Mouse (Mus musculus): ENCODE results near the gene Rad23a. TPM values are rescaled to one million over a fixed set of nuclear protein-coding genes. Genes with fewer than 3 reads are reported as not detected.

Rad23a gene
- polyA plus RNA-seq, 1 experiment: 707 TPM

- no peak for TF ChIP-seq GATA1 (IDR thresholded peaks at IDR 0.05; ENCODE audit: low read length)
These were observed 51.1 kb downstream of the Rad23a start for GRCm38 (mm10) chr8:84789345-84789744.

- no peak for TF ChIP-seq GATA1 (IDR thresholded peaks at IDR 0.05; ENCODE audit: low read length)
These were observed 51.6 kb downstream of the Rad23a start for GRCm38 (mm10) chr8:84788896-84789295.

- no peak for TF ChIP-seq GATA1 (IDR thresholded peaks at IDR 0.05; ENCODE audit: low read length)
These were observed 52.8 kb downstream of the Rad23a start for GRCm38 (mm10) chr8:84787523-84788302.

- TF ChIP-seq GATA1 (IDR thresholded peaks at IDR 0.05; ENCODE audit: low read length): no peak
These were observed 53.5 kb downstream of the Rad23a start for GRCm38 (mm10) chr8:84786801-84787467.

GRCm38 (mm10) chr8:84785756-84786677 lies 54.4 kb downstream of the Rad23a start:
- no peak for TF ChIP-seq GATA1 (IDR thresholded peaks at IDR 0.05; ENCODE audit: low read length)

- no peak for TF ChIP-seq GATA1 (IDR thresholded peaks at IDR 0.05; ENCODE audit: low read length)
These were observed 55.0 kb downstream of the Rad23a start for GRCm38 (mm10) chr8:84785506-84785755.

GRCm38 (mm10) chr8:84784681-84785505 lies 55.6 kb downstream of the Rad23a start:
- no peak for TF ChIP-seq GATA1 (IDR thresholded peaks at IDR 0.05; ENCODE audit: low read length)

Other genes with a start within 250 kb of the Rad23a start
- 130 and 154 TPM in 2 replicates for gene Ier2, start 177.8 kb downstream of the Rad23a start, polyA plus RNA-seq (2012)
- gene Trmt1, start 154.4 kb downstream of the Rad23a start, polyA plus RNA-seq (2012): 205 and 272 TPM in 2 replicates
- gene Nacc1, start 152.8 kb downstream of the Rad23a start, polyA plus RNA-seq (2012): 187 and 191 TPM in 2 replicates
- 435 and 447 TPM in 2 replicates for gene Lyl1, start 139.2 kb downstream of the Rad23a start, polyA plus RNA-seq (2012)
- 17.8 and 20.7 TPM in 2 replicates for gene G430095P16Rik, start 117.7 kb downstream of the Rad23a start, polyA plus RNA-seq (2012)
- 16.4 and 17.8 TPM in 2 replicates for gene Nfix, start 40.3 kb downstream of the Rad23a start, polyA plus RNA-seq (2012)
- gene Dand5, start 17.8 kb downstream of the Rad23a start, polyA plus RNA-seq (2012): 1.6 and 1.7 TPM in 2 replicates
- gene Gadd45gip1, start 9.1 kb downstream of the Rad23a start, polyA plus RNA-seq (2012): 88.2 and 112 TPM in 2 replicates
- 315 and 318 TPM in 2 replicates for gene Calr, start 6.3 kb upstream of the Rad23a start, polyA plus RNA-seq (2012)
- gene Farsa, start 16.3 kb upstream of the Rad23a start, polyA plus RNA-seq (2012): 149 and 179 TPM in 2 replicates
- 77.8 and 102 TPM in 2 replicates for gene Syce2, start 31.4 kb upstream of the Rad23a start, polyA plus RNA-seq (2012)
- 89.9 and 98.4 TPM in 2 replicates for gene Gcdh, start 53.3 kb upstream of the Rad23a start, polyA plus RNA-seq (2012)
- 371 and 477 TPM in 2 replicates for gene Klf1, start 61.3 kb upstream of the Rad23a start, polyA plus RNA-seq (2012)
- gene Dnase2a, start 67.9 kb upstream of the Rad23a start, polyA plus RNA-seq (2012): 25.4 and 75.0 TPM in 2 replicates
- gene Mast1, start 96.7 kb upstream of the Rad23a start, polyA plus RNA-seq (2012): 0.46 and 0.50 TPM in 2 replicates
- gene Rtbdn, start 106.3 kb upstream of the Rad23a start, polyA plus RNA-seq (2012): not detected in 2 replicates
- not detected in 2 replicates for gene Gm49661, start 128.8 kb upstream of the Rad23a start, polyA plus RNA-seq (2012)
- 29.7 and 136 TPM in 2 replicates for gene Prdx2, start 128.9 kb upstream of the Rad23a start, polyA plus RNA-seq (2012)
- 725 and 803 TPM in 2 replicates for gene Rnaseh2a, start 129.1 kb upstream of the Rad23a start, polyA plus RNA-seq (2012)
- gene Junb, start 138.1 kb upstream of the Rad23a start, polyA plus RNA-seq (2012): 68.1 and 95.2 TPM in 2 replicates
- 10.7 and 11.9 TPM in 2 replicates for gene Hook2, start 149.9 kb upstream of the Rad23a start, polyA plus RNA-seq (2012)
- 0.03 TPM in 2 replicates for gene Best2, start 173.9 kb upstream of the Rad23a start, polyA plus RNA-seq (2012)
- gene Asna1, start 184.6 kb upstream of the Rad23a start, polyA plus RNA-seq (2012): 97.2 and 187 TPM in 2 replicates
- gene Trir, start 186.2 kb upstream of the Rad23a start, polyA plus RNA-seq (2012): 299 and 448 TPM in 2 replicates
- gene Tnpo2, start 196.2 kb upstream of the Rad23a start, polyA plus RNA-seq (2012): 17.1 and 25.1 TPM in 2 replicates
- gene Fbxw9, start 219.4 kb upstream of the Rad23a start, polyA plus RNA-seq (2012): 24.7 and 27.7 TPM in 2 replicates
- gene Gm5741, start 227.3 kb upstream of the Rad23a start, polyA plus RNA-seq (2012): 1.1 and 1.3 TPM in 2 replicates
- 35.9 and 40.4 TPM in 2 replicates for gene Dhps, start 231.1 kb upstream of the Rad23a start, polyA plus RNA-seq (2012)
- 4.1 and 22.5 TPM in 2 replicates for gene Wdr83os, start 240.1 kb upstream of the Rad23a start, polyA plus RNA-seq (2012)
- gene Wdr83, start 240.6 kb upstream of the Rad23a start, polyA plus RNA-seq (2012): 18.1 and 45.7 TPM in 2 replicates
- gene Man2b1, start 242.6 kb upstream of the Rad23a start, polyA plus RNA-seq (2012): 9.5 and 11.4 TPM in 2 replicates